Mouse (Mus musculus): ENCODE measurements around the gene Haus6. TPM values are rescaled to one million over a fixed set of nuclear protein-coding genes. Genes with fewer than 3 reads are reported as not detected.
A peak's percentile ranks its signal among the peaks of the same experiment; 100 is the strongest.

Haus6 gene
- polyA plus RNA-seq, 1 experiment from 2014 or later = 10.6 TPM

DNA sequence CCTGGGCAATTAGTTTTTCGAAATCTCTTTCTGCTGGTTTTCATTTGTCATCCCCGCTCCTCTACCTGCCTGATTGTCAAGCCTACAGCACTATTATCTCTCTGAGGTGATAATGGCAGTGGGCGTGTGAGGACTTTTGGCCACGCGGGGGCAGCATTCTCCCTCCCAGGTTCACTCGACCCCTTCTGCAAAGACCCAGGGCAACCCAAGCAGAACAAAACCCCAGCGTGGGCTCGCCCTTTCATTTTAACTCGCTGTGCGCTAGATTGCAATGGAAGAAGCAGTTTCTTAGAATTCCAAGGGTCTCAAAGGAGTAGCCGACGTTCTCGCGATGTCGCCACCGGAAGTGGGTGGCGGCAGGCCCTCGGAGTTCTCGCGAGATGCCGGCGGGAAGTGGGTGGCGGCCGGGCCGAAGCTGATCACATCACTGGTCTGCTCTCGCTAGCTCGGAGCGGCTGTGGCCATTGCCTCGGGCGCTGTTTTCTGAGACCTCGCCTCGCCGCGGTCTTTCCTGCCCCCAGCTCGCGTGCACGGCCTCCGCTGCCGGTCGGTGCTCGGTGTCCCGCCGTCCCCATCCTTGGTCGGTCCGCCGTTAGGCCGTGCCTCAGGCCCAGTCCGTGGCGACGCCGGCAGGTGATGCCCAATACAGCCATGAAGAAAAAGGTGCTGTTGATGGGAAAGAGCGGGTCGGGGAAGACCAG, 36.4 kb downstream of the Haus6 start, which contains the start of gene Rraga:
Gene Rraga, plus strand, starts transcription at position 386 of the 701 bp plus-strand sequence.
- peak within 1 kb of the TSS; percentile 80 to 87 for H3K4me3 ChIP-seq (ENCODE audit: control insufficient read depth in 1 of 2, insufficient read depth in 1 of 2, low read depth in 1 of 2, low read length in 2 of 2)
- peaks cover 19% of the 10 kb centered on the region for H3K36me3 ChIP-seq (ENCODE audit: control insufficient read depth, insufficient read depth, low read length)
- no peaks in the 10 kb centered on the region for H3K27me3 ChIP-seq (ENCODE audit: control insufficient read depth, insufficient read depth, low read length)
- peak within 1 kb of the TSS; percentile 95 for H3K9ac ChIP-seq (ENCODE audit: low read length)
- H3K4me2 ChIP-seq (ENCODE audit: low read length) = peak within 1 kb of the TSS; percentile 94
- ATAC-seq (ENCODE audit: insufficient number of reproducible peaks, insufficient read depth, low FRiP score, low read depth) = peak; percentile 95
- peaks cover 2 to 23% of the 10 kb centered on the region in 2 experiments; a peak in 2 of 4 replicates for H3K4me1 ChIP-seq (ENCODE audit: control insufficient read depth in 2 of 2, insufficient read depth in 2 of 2, low read length in 2 of 2)
- peak within 1 kb of the TSS; percentile 94 to 95 for H3K27ac ChIP-seq (replicated peaks in 1 of 2; ENCODE audit: control insufficient read depth in 1 of 2, insufficient read depth in 1 of 2, low read depth in 2 of 2, low read length in 2 of 2)
- WGBS = under 1% methylated on average over 53 of the region's 53 CpGs
- no peaks in the 10 kb centered on the region for H3K9me3 ChIP-seq (ENCODE audit: control insufficient read depth, low read length)

DNA sequence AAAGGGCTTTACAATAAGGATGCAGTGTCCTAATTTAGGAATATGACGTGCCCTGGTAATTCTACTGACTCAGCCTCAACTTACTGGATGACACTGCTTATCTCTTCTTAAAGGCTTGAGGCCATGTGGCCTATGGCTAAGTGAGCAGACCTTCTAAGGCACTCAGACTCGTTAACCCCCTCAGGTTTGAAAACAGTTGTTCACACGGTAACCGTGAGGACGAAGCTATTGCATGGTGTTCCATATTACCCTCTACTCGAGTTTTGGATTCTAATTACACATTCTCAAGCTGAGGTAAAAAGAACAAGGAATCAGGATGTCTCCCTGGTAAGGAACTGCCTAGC, 36.9 kb downstream of the Haus6 start:
- peak overlapping the region; percentile 55 for H3K4me2 ChIP-seq (ENCODE audit: low read length)
- no peaks in the 10 kb centered on the region for H3K9me3 ChIP-seq (ENCODE audit: control insufficient read depth, low read length)
- H3K9ac ChIP-seq (ENCODE audit: low read length) = peak overlapping the region; percentile 95
- H3K27ac ChIP-seq (replicated peaks in 1 of 2; ENCODE audit: control insufficient read depth in 1 of 2, insufficient read depth in 1 of 2, low read depth in 2 of 2, low read length in 2 of 2) = peak overlapping the region; percentile 94 to 95
- no peaks in the 10 kb centered on the region for H3K27me3 ChIP-seq (ENCODE audit: control insufficient read depth, insufficient read depth, low read length)
- no peak for ATAC-seq (ENCODE audit: insufficient number of reproducible peaks, insufficient read depth, low FRiP score, low read depth)
- 14% methylated on average over 6 of the region's 6 CpGs for WGBS
- H3K36me3 ChIP-seq (ENCODE audit: control insufficient read depth, insufficient read depth, low read length) = peaks cover 14% of the 10 kb centered on the region
- peak overlapping the region; percentile 80 to 87; a peak in 3 of 4 replicates for H3K4me3 ChIP-seq (ENCODE audit: control insufficient read depth in 1 of 2, insufficient read depth in 1 of 2, low read depth in 1 of 2, low read length in 2 of 2)
- H3K4me1 ChIP-seq (ENCODE audit: control insufficient read depth in 2 of 2, insufficient read depth in 2 of 2, low read length in 2 of 2) = peaks cover 2 to 23% of the 10 kb centered on the region in 2 experiments; a peak in 2 of 4 replicates

DNA sequence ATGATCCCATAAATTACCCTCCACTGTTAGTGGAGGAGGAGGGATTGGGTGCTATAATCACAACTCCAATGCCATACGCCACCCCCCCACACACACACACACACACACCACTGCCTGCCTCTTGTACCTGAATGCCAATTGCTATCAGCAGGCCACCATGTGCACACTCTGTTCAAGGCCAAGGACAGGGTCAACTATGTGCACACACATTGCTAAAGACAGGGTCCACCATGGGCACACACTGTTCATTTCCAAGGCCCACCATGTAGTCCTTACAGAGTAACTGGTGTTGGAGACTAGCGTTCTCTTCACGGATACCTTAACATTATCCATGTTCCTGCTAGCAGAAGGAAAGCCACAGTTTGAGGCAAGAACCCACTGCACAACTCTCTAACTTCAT, 50.8 kb downstream of the Haus6 start:
- Histone ChIP-seq H3K4me1 (ENCODE audit: control insufficient read depth in 2 of 2, insufficient read depth in 2 of 2, low read length in 2 of 2) (no peaks in the 10 kb centered on the region), H3K36me3 (ENCODE audit: control insufficient read depth, insufficient read depth, low read length) (no peaks in the 10 kb centered on the region), H3K27ac (replicated peaks in 1 of 2; ENCODE audit: control insufficient read depth in 1 of 2, insufficient read depth in 1 of 2, low read depth in 2 of 2, low read length in 2 of 2) (no peak overlapping the region), H3K9me3 (ENCODE audit: control insufficient read depth, low read length) (no peaks in the 10 kb centered on the region), H3K9ac (ENCODE audit: low read length) (no peak overlapping the region), H3K4me3 (ENCODE audit: control insufficient read depth in 1 of 2, insufficient read depth in 1 of 2, low read depth in 1 of 2, low read length in 2 of 2) (no peak overlapping the region), H3K27me3 (ENCODE audit: control insufficient read depth, insufficient read depth, low read length) (no peaks in the 10 kb centered on the region), H3K4me2 (ENCODE audit: low read length) (no peak overlapping the region)
- ATAC-seq (ENCODE audit: insufficient number of reproducible peaks, insufficient read depth, low FRiP score, low read depth) = no peak
- 96% methylated on average over 3 of the region's 3 CpGs for WGBS

DNA sequence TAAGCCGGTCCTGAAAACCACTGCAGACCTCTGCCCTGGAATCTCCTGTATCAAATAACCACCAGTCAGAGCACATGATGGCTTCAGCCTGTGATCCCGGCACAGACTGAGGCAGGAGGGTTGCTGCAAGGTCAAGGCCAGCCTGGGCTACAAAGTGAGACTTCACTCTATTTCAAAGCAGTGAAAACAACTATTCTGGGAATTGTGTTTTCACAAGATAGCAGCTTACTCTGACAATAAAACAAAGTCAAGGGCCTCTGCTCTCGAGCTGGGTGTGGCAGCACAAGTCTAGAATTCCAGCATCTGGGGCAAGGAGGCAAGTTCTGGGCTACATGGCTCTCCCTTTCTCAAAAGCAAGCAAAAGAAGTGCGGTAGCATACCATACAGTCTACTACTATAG, 52.8 kb downstream of the Haus6 start:
- Histone ChIP-seq H3K4me3 (ENCODE audit: control insufficient read depth in 1 of 2, insufficient read depth in 1 of 2, low read depth in 1 of 2, low read length in 2 of 2) (no peak overlapping the region), H3K27me3 (ENCODE audit: control insufficient read depth, insufficient read depth, low read length) (no peaks in the 10 kb centered on the region), H3K4me1 (ENCODE audit: control insufficient read depth in 2 of 2, insufficient read depth in 2 of 2, low read length in 2 of 2) (no peaks in the 10 kb centered on the region), H3K36me3 (ENCODE audit: control insufficient read depth, insufficient read depth, low read length) (no peaks in the 10 kb centered on the region), H3K9me3 (ENCODE audit: control insufficient read depth, low read length) (no peaks in the 10 kb centered on the region), H3K9ac (ENCODE audit: low read length) (no peak overlapping the region), H3K27ac (replicated peaks in 1 of 2; ENCODE audit: control insufficient read depth in 1 of 2, insufficient read depth in 1 of 2, low read depth in 2 of 2, low read length in 2 of 2) (no peak overlapping the region), H3K4me2 (ENCODE audit: low read length) (no peak overlapping the region)
- WGBS = 69% methylated on average over 4 of the region's 4 CpGs
- no peak for ATAC-seq (ENCODE audit: insufficient number of reproducible peaks, insufficient read depth, low FRiP score, low read depth)

DNA sequence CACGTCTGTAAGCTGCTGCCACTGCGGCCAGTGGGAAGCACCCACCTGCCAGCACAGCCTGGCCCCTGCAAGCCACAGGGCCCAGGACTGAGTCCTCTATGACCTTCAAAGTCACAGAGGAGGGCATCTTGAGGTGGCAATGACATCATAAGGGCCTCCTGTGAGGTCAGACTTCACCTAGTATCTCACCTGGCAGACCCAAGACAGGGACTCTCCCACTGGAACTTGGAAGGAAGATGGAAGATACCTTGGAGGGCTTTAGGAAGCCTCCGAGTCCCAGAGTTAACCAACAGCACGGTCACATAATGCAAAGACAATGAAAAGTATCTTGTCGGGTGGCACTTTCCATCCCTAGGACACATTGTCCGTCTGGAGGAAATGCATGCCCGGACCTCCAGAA, 53.6 kb downstream of the Haus6 start, which contains the start of gene Saxo1:
Gene Saxo1, minus strand, starts transcription at position 101 of the 400 bp plus-strand sequence.
- Histone ChIP-seq H3K9me3 (ENCODE audit: control insufficient read depth, low read length) (no peaks in the 10 kb centered on the region), H3K4me2 (ENCODE audit: low read length) (no peak within 1 kb of the TSS), H3K9ac (ENCODE audit: low read length) (no peak within 1 kb of the TSS), H3K27me3 (ENCODE audit: control insufficient read depth, insufficient read depth, low read length) (no peaks in the 10 kb centered on the region), H3K36me3 (ENCODE audit: control insufficient read depth, insufficient read depth, low read length) (no peaks in the 10 kb centered on the region), H3K4me1 (ENCODE audit: control insufficient read depth in 2 of 2, insufficient read depth in 2 of 2, low read length in 2 of 2) (no peaks in the 10 kb centered on the region), H3K27ac (replicated peaks in 1 of 2; ENCODE audit: control insufficient read depth in 1 of 2, insufficient read depth in 1 of 2, low read depth in 2 of 2, low read length in 2 of 2) (no peak within 1 kb of the TSS), H3K4me3 (ENCODE audit: control insufficient read depth in 1 of 2, insufficient read depth in 1 of 2, low read depth in 1 of 2, low read length in 2 of 2) (no peak within 1 kb of the TSS)
- WGBS = 84% methylated on average over 7 of the region's 7 CpGs
- ATAC-seq (ENCODE audit: insufficient number of reproducible peaks, insufficient read depth, low FRiP score, low read depth) = no peak

DNA sequence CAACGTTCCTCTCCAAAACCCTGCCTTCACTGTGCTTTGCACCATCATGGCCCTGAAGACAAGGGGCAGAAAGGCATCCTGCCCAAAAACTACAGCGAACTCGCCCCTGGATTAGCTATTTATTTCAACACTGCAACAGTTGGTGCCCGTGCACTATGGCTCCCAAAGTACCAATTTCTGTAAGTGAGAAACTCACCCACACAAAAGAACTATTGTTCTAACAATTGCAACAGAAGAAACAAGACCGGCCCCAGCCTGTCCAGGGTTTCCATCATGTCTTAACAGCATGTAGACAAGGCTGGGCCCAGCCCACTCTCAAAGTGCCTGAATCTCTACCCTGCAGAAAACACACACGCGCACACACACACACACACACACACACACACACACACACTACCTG, 54.5 kb downstream of the Haus6 start:
- Histone ChIP-seq H3K9me3 (ENCODE audit: control insufficient read depth, low read length) (no peaks in the 10 kb centered on the region), H3K9ac (ENCODE audit: low read length) (no peak overlapping the region), H3K4me2 (ENCODE audit: low read length) (no peak overlapping the region), H3K27ac (replicated peaks in 1 of 2; ENCODE audit: control insufficient read depth in 1 of 2, insufficient read depth in 1 of 2, low read depth in 2 of 2, low read length in 2 of 2) (no peak overlapping the region), H3K36me3 (ENCODE audit: control insufficient read depth, insufficient read depth, low read length) (no peaks in the 10 kb centered on the region), H3K27me3 (ENCODE audit: control insufficient read depth, insufficient read depth, low read length) (no peaks in the 10 kb centered on the region), H3K4me1 (ENCODE audit: control insufficient read depth in 2 of 2, insufficient read depth in 2 of 2, low read length in 2 of 2) (no peaks in the 10 kb centered on the region), H3K4me3 (ENCODE audit: control insufficient read depth in 1 of 2, insufficient read depth in 1 of 2, low read depth in 1 of 2, low read length in 2 of 2) (no peak overlapping the region)
- ATAC-seq (ENCODE audit: insufficient number of reproducible peaks, insufficient read depth, low FRiP score, low read depth) = no peak
- 78% methylated on average over 7 of the region's 7 CpGs for WGBS

DNA sequence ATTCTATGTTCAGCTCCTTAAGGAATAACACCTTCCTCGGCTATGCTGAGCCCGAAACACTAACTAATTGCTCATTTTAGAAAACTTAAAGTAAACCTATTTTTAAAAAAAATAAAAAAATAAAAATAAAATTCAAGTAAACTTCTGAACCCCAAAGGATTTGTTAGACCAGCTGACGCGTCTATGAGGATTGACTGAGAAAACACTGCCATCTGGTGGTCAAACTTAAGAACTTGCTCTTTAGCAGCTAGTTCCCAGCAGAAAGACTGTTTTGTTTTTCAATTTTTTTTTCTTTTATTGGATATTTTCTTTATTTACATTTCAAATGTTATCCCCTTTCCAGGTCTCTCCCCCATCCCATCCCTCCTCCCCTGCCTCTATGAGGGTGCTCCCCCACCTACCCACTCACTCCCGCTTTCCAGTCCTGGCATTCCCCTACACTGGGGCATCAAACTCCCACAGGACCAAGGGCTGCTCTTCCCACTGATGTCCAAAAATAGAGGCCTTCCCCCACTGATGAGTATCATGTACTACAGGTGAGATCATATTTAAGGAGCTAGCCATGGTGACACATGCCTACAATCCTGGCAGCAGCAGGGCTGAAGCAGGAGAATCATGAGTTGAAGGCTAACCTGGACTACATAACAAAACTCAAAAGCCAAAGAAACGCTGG, 56.7 kb downstream of the Haus6 start:
- no peak for ATAC-seq (ENCODE audit: insufficient number of reproducible peaks, insufficient read depth, low FRiP score, low read depth)

More for the DNA sequence above, 56.7 kb downstream of the Haus6 start:
- H3K27me3 ChIP-seq (ENCODE audit: control insufficient read depth, insufficient read depth, low read length) = no peaks in the 10 kb centered on the region
- H3K4me3 ChIP-seq (ENCODE audit: control insufficient read depth in 1 of 2, insufficient read depth in 1 of 2, low read depth in 1 of 2, low read length in 2 of 2) = no peak overlapping the region
- H3K36me3 ChIP-seq (ENCODE audit: control insufficient read depth, insufficient read depth, low read length) = no peaks in the 10 kb centered on the region
- no peak overlapping the region for H3K4me2 ChIP-seq (ENCODE audit: low read length)
- no peak overlapping the region for H3K27ac ChIP-seq (replicated peaks in 1 of 2; ENCODE audit: control insufficient read depth in 1 of 2, insufficient read depth in 1 of 2, low read depth in 2 of 2, low read length in 2 of 2)
- WGBS = 19% methylated on average over 6 of the region's 6 CpGs
- no peak overlapping the region for H3K9ac ChIP-seq (ENCODE audit: low read length)
- H3K9me3 ChIP-seq (ENCODE audit: control insufficient read depth, low read length) = no peaks in the 10 kb centered on the region
- no peaks in the 10 kb centered on the region for H3K4me1 ChIP-seq (ENCODE audit: control insufficient read depth in 2 of 2, insufficient read depth in 2 of 2, low read length in 2 of 2)

All from heart, embryonic 14.5 days (tissue).